Mouse (Mus musculus) heart, postnatal 0 days (tissue): ENCODE measurements around the gene Neurl2. TPM values are rescaled to one million over a fixed set of nuclear protein-coding genes. Genes with fewer than 3 reads are reported as not detected.

Source experiments
- ATAC-seq: fragments of 200-750 bp; cut with Nextera tagmentation; 2 replicates; pipeline ENCODE4 v1.8.0; 2017; ENCODE audit warnings: low read depth, moderate number of reproducible peaks, moderate library complexity; ENCODE audit not compliant: insufficient read depth
- DNase-seq: peaks from one replicate; pipeline ENCODE4 v3.0.0-alpha.2; 2016; ENCODE audit warnings: low spot score
- H3K27ac ChIP-seq: fragments of 300-500 bp; sonication (generic); 2 replicates; pipeline ENCODE4 v1.5.1; 2014; ENCODE audit warnings: low read depth, mild to moderate bottlenecking
- H3K27me3 ChIP-seq: fragments of 300-500 bp; sonication (generic); 2 replicates; pipeline ENCODE4 v1.6.1; 2014; ENCODE audit warnings: low read length, mixed read lengths; ENCODE audit not compliant: control insufficient read depth, insufficient read depth
- H3K36me3 ChIP-seq: fragments of 300-500 bp; sonication (generic); replicated peaks from 2 replicates; pipeline ENCODE4 v1.6.1; 2014; ENCODE audit warnings: low read length, mixed read lengths; ENCODE audit not compliant: control insufficient read depth, insufficient read depth
- H3K4me1 ChIP-seq: fragments of 300-500 bp; sonication (generic); 2 replicates; pipeline ENCODE4 v1.6.1; 2014; ENCODE audit warnings: antibody characterized with exemption; ENCODE audit not compliant: control insufficient read depth, insufficient read depth
- H3K4me2 ChIP-seq: fragments of 300-500 bp; sonication (generic); 2 replicates; pipeline ENCODE4 v1.6.1; 2014; ENCODE audit warnings: low read depth, mild to moderate bottlenecking, low read length, moderate library complexity
- H3K4me3 ChIP-seq: fragments of 300-500 bp; sonication (generic); 2 replicates; pipeline ENCODE4 v1.5.1; 2014; ENCODE audit warnings: low read depth, low read length
- H3K9ac ChIP-seq: fragments of 300-500 bp; sonication (generic); replicated peaks from 2 replicates; pipeline ENCODE4 v1.6.1; 2014; ENCODE audit warnings: low read depth, low read length, mixed read lengths
- H3K9me3 ChIP-seq: fragments of 300-500 bp; sonication (generic); replicated peaks from 2 replicates; pipeline ENCODE4 v1.6.1; 2016; ENCODE audit warnings: low read length; ENCODE audit not compliant: control insufficient read depth
- CTCF ChIP-seq: IDR thresholded peaks from 2 replicates; pipeline ENCODE4 v1.5.1; 2016; ENCODE audit warnings: antibody characterized with exemption, control low read depth, low read depth
- EP300 ChIP-seq: IDR thresholded peaks from 2 replicates; pipeline ENCODE4 v1.6.1; 2016; ENCODE audit warnings: antibody characterized with exemption, low read depth
- WGBS: fragments of 180-500 bp; shearing (Covaris S2); extraction: QIAGEN DNeasy Blood & Tissue Kit; methylation state at CpG from one replicate; pipeline ENCODE4 v1.1.7; 2014; 5-methylcytosine and 5-hydroxymethylcytosine counted together
- polyA plus RNA-seq: library from polyadenylated mRNA; unstranded; fragments of >200 nt; fragmentation: Nextera tagmentation; extraction: Ambion mirVana; gene quantifications from 2 replicates; pipeline ENCODE4 v1.2.1, GENCODE M21; 2015
- total RNA-seq: library from RNA; depleted of rRNA; stranded (reverse); fragments of >200 nt; gene quantifications from 2 replicates; pipeline ENCODE4 v1.2.3, GENCODE M21; 2014; ENCODE audit warnings: low replicate concordance; rRNA removed

Gene Neurl2
- total and polyA plus RNA-seq, 2 experiments from 2014 or later: 57.1 to 76.5 TPM

- ATAC-seq: no peak
- Histone ChIP-seq H3K9me3 (no peaks in the 10 kb centered on the region), H3K36me3 (peaks cover 9% of the 10 kb centered on the region; the same call in 1 of the 2 replicates), H3K4me3 (peak overlapping the region; percentile 76), H3K27me3 (no peaks in the 10 kb centered on the region), H3K4me2 (peak overlapping the region; percentile 86), H3K4me1 (peaks cover 20% of the 10 kb centered on the region), H3K9ac (peak overlapping the region; percentile 77), H3K27ac (peak overlapping the region; percentile 89)
- no peak for TF ChIP-seq EP300
- TF ChIP-seq CTCF: no peak
- 6% methylated on average over 7 of the region's 7 CpGs for WGBS
- no peak for DNase-seq
Observed at GRCm38 (mm10) chr2:164784869-164785420, 48.3 kb downstream of the Neurl2 start.

GRCm38 (mm10) chr2:164783926-164784581, 49.2 kb downstream of the Neurl2 start:
- no peak for TF ChIP-seq EP300
- TF ChIP-seq CTCF: peak; percentile 21; the same call in 1 of the 2 replicates
- Histone ChIP-seq H3K9ac (no peak overlapping the region), H3K27ac (no peak overlapping the region), H3K4me2 (no peak overlapping the region), H3K9me3 (no peaks in the 10 kb centered on the region), H3K27me3 (no peaks in the 10 kb centered on the region), H3K4me1 (peaks cover 20% of the 10 kb centered on the region), H3K4me3 (no peak overlapping the region), H3K36me3 (peaks cover 8% of the 10 kb centered on the region; the same call in 1 of the 2 replicates)
- 77% methylated on average over 7 of the region's 7 CpGs for WGBS
- DNase-seq (no peak), ATAC-seq (no peak)

GRCm38 (mm10) chr2:164781876-164782275, 51.4 kb downstream of the Neurl2 start:
- Histone ChIP-seq H3K27me3 (no peaks in the 10 kb centered on the region), H3K36me3 (no peaks in the 10 kb centered on the region), H3K9me3 (no peaks in the 10 kb centered on the region), H3K4me2 (no peak overlapping the region), H3K9ac (no peak overlapping the region), H3K4me1 (peaks cover 12% of the 10 kb centered on the region), H3K4me3 (no peak overlapping the region), H3K27ac (no peak overlapping the region)
- no peak for TF ChIP-seq EP300
- no peak for TF ChIP-seq CTCF
- DNase-seq: no peak
- no peak for ATAC-seq
- 54% methylated on average over 4 of the region's 4 CpGs for WGBS

Other genes with a start within 250 kb of the Neurl2 start
- not detected in 2 replicates for gene Wfdc6a, start 248.0 kb downstream of the Neurl2 start, total RNA-seq
- 0.25 and 0.30 TPM in 2 replicates for gene Wfdc6a, start 248.0 kb downstream of the Neurl2 start, polyA plus RNA-seq
- gene Eppin, start 239.9 kb downstream of the Neurl2 start, total RNA-seq: not detected in 2 replicates
- gene Eppin, start 239.9 kb downstream of the Neurl2 start, polyA plus RNA-seq: not detected in 2 replicates
- not detected in 2 replicates for gene Wfdc6b, start 219.9 kb downstream of the Neurl2 start, total RNA-seq
- not detected in 2 replicates for gene Wfdc6b, start 219.9 kb downstream of the Neurl2 start, polyA plus RNA-seq
- gene Wfdc8, start 219.8 kb downstream of the Neurl2 start, total RNA-seq: not detected in 2 replicates
- not detected in 2 replicates for gene Wfdc8, start 219.8 kb downstream of the Neurl2 start, polyA plus RNA-seq
- gene Wfdc16, start 194.7 kb downstream of the Neurl2 start, total RNA-seq: not detected in 2 replicates
- not detected in 2 replicates for gene Wfdc16, start 194.7 kb downstream of the Neurl2 start, polyA plus RNA-seq
- gene Wfdc10, start 177.4 kb downstream of the Neurl2 start, total RNA-seq: not detected in 2 replicates
- gene Wfdc10, start 177.4 kb downstream of the Neurl2 start, polyA plus RNA-seq: not detected in 2 replicates
- not detected in 2 replicates for gene Wfdc9, start 176.9 kb downstream of the Neurl2 start, total RNA-seq
- not detected in 2 replicates for gene Wfdc9, start 176.9 kb downstream of the Neurl2 start, polyA plus RNA-seq
- gene Wfdc11, start 159.4 kb downstream of the Neurl2 start, total RNA-seq: not detected in 2 replicates
- gene Wfdc11, start 159.4 kb downstream of the Neurl2 start, polyA plus RNA-seq: not detected in 2 replicates
- not detected in 2 replicates for gene Wfdc13, start 148.3 kb downstream of the Neurl2 start, total RNA-seq
- gene Wfdc13, start 148.3 kb downstream of the Neurl2 start, polyA plus RNA-seq: not detected in 2 replicates
- gene Spint4, start 135.0 kb downstream of the Neurl2 start, total RNA-seq: not detected in 2 replicates
- gene Spint4, start 135.0 kb downstream of the Neurl2 start, polyA plus RNA-seq: not detected in 2 replicates
- gene Spint5, start 118.2 kb downstream of the Neurl2 start, total RNA-seq: not detected in 2 replicates
- not detected in 2 replicates for gene Spint5, start 118.2 kb downstream of the Neurl2 start, polyA plus RNA-seq
- gene Wfdc3, start 87.5 kb downstream of the Neurl2 start, total RNA-seq: not detected in 2 replicates
- gene Wfdc3, start 87.5 kb downstream of the Neurl2 start, polyA plus RNA-seq: 0.46 and 0.51 TPM in 2 replicates
- gene Dnttip1, start 87.5 kb downstream of the Neurl2 start, total RNA-seq: 8.9 and 19.1 TPM in 2 replicates
- gene Dnttip1, start 87.5 kb downstream of the Neurl2 start, polyA plus RNA-seq: 42.8 and 43.3 TPM in 2 replicates
- 175 and 320 TPM in 2 replicates for gene Ube2c, start 63.6 kb downstream of the Neurl2 start, total RNA-seq
- gene Ube2c, start 63.6 kb downstream of the Neurl2 start, polyA plus RNA-seq: 116 and 117 TPM in 2 replicates
- 4.9 and 5.0 TPM in 2 replicates for gene Tnnc2, start 53.5 kb downstream of the Neurl2 start, total RNA-seq
- 0.18 and 0.25 TPM in 2 replicates for gene Tnnc2, start 53.5 kb downstream of the Neurl2 start, polyA plus RNA-seq
- 46.4 and 98.1 TPM in 2 replicates for gene Snx21, start 47.6 kb downstream of the Neurl2 start, total RNA-seq
- 29.8 and 30.8 TPM in 2 replicates for gene Snx21, start 47.6 kb downstream of the Neurl2 start, polyA plus RNA-seq
- gene Acot8, start 28.6 kb downstream of the Neurl2 start, total RNA-seq: 10.6 and 28.9 TPM in 2 replicates
- 11.4 and 14.1 TPM in 2 replicates for gene Acot8, start 28.6 kb downstream of the Neurl2 start, polyA plus RNA-seq
- 0.93 and 2.8 TPM in 2 replicates for gene Zswim3, start 28.4 kb downstream of the Neurl2 start, total RNA-seq
- 3.3 and 3.4 TPM in 2 replicates for gene Zswim3, start 28.4 kb downstream of the Neurl2 start, polyA plus RNA-seq
- 5.4 TPM in 2 replicates for gene Zswim1, start 10.8 kb downstream of the Neurl2 start, total RNA-seq
- 7.0 and 7.4 TPM in 2 replicates for gene Zswim1, start 10.8 kb downstream of the Neurl2 start, polyA plus RNA-seq
- not detected in 2 replicates for gene Spata25, start 4.9 kb downstream of the Neurl2 start, total RNA-seq
- gene Spata25, start 4.9 kb downstream of the Neurl2 start, polyA plus RNA-seq: not detected in 2 replicates
- 259 and 263 TPM in 2 replicates for gene Ctsa, start 583 bp downstream of the Neurl2 start, total RNA-seq
- 133 and 134 TPM in 2 replicates for gene Ctsa, start 583 bp downstream of the Neurl2 start, polyA plus RNA-seq
- gene Pltp, start 24.3 kb upstream of the Neurl2 start, total RNA-seq: 7.7 and 10.4 TPM in 2 replicates
- 8.3 and 8.6 TPM in 2 replicates for gene Pltp, start 24.3 kb upstream of the Neurl2 start, polyA plus RNA-seq
- 51.8 and 63.6 TPM in 2 replicates for gene Pcif1, start 45.8 kb upstream of the Neurl2 start, total RNA-seq
- gene Pcif1, start 45.8 kb upstream of the Neurl2 start, polyA plus RNA-seq: 50.6 and 54.2 TPM in 2 replicates
- 18.0 and 19.6 TPM in 2 replicates for gene Zfp335, start 78.3 kb upstream of the Neurl2 start, total RNA-seq
- gene Zfp335, start 78.3 kb upstream of the Neurl2 start, polyA plus RNA-seq: 3.7 TPM in 2 replicates
- gene Mmp9, start 107.3 kb upstream of the Neurl2 start, total RNA-seq: 0.08 and 2.1 TPM in 2 replicates
- gene Mmp9, start 107.3 kb upstream of the Neurl2 start, polyA plus RNA-seq: 0.32 and 0.64 TPM in 2 replicates
- 0.50 and 3.5 TPM in 2 replicates for gene Slc12a5, start 127.3 kb upstream of the Neurl2 start, total RNA-seq
- 0.31 and 0.48 TPM in 2 replicates for gene Slc12a5, start 127.3 kb upstream of the Neurl2 start, polyA plus RNA-seq
- 20.0 and 30.7 TPM in 2 replicates for gene Ncoa5, start 201.4 kb upstream of the Neurl2 start, total RNA-seq
- gene Ncoa5, start 201.4 kb upstream of the Neurl2 start, polyA plus RNA-seq: 20.6 and 20.8 TPM in 2 replicates
- 12.1 and 12.9 TPM in 2 replicates for gene Cd40, start 222.2 kb upstream of the Neurl2 start, total RNA-seq
- gene Cd40, start 222.2 kb upstream of the Neurl2 start, polyA plus RNA-seq: 5.1 and 6.7 TPM in 2 replicates